Mouse (Mus musculus) cerebellum, adult 2 months (tissue): ENCODE measurements at regions not wholly inside any gene's neighbourhood (a gene's known extent, or its start where the extent isn't known, plus 50 kb on each side); places are given as distances from the start of the nearest gene placed in this dataset.

ENCODE experiments used
- DNase-seq, 2 experiments: peaks; one replicate each; pipeline ENCODE4 v3.0.0; 2021
- H3K27ac ChIP-seq: fragments of 200-500 bp; 2 replicates; pipeline ENCODE4 v1.5.1; 2012; ENCODE audit warnings: low read length, control low read depth, inconsistent platforms; ENCODE audit not compliant: insufficient read depth
- H3K27me3 ChIP-seq: fragments of 200-500 bp; 2 replicates; pipeline ENCODE4 v1.6.1; 2012; ENCODE audit warnings: inconsistent platforms, mild to moderate bottlenecking, low read length, moderate library complexity; ENCODE audit not compliant: control insufficient read depth, insufficient read depth
- H3K4me1 ChIP-seq: fragments of 200-500 bp; 2 replicates; pipeline ENCODE4 v1.6.1; 2011; ENCODE audit warnings: low read length; ENCODE audit not compliant: control insufficient read depth, insufficient read depth
- H3K4me3 ChIP-seq: fragments of 200-500 bp; replicated peaks from 2 replicates; pipeline ENCODE3; 2011; ENCODE audit warnings: mild to moderate bottlenecking, low read depth, low read length, control low read depth; ENCODE audit not compliant: insufficient read depth
- CTCF ChIP-seq: fragments of 200-500 bp; IDR thresholded peaks from 2 replicates; pipeline ENCODE4 v1.5.1; 2011; ENCODE audit warnings: low read depth, mild to moderate bottlenecking, control low read depth, low read length, moderate library complexity, borderline replicate concordance; ENCODE audit not compliant: insufficient read depth
- POLR2A ChIP-seq: fragments of 200-500 bp; IDR thresholded peaks from 2 replicates; pipeline ENCODE4 v1.6.1; 2011; ENCODE audit warnings: low read length, control low read depth, borderline replicate concordance; ENCODE audit not compliant: insufficient read depth

- no peak overlapping the region for H3K4me3 ChIP-seq
- H3K4me1 ChIP-seq = no peaks in the 10 kb centered on the region
- H3K27ac ChIP-seq = no peak overlapping the region
- H3K27me3 ChIP-seq = no peaks in the 10 kb centered on the region
- no peak for DNase-seq
- TF ChIP-seq CTCF (no peak), POLR2A (no peak)
These were observed 960.3 kb downstream of the Pcdh17 start for GRCm38 (mm10) chr14:85403644-85404043.
